Mouse (Mus musculus) kidney, postnatal 36 days (tissue): ENCODE results near the gene Fcgrt.
"Not testable (repeated sequence)": the region's sequence is repeated elsewhere in the genome, so short reads cannot be mapped to it uniquely, and the experiment has no call there.

ENCODE experiments used
- DNase-seq, 2 experiments: peaks; one replicate each; pipeline ENCODE4 v3.0.0; 2021 to 2022; ENCODE audit warnings: mixed read lengths in 2 of 2

Gene Fcgrt

DNA sequence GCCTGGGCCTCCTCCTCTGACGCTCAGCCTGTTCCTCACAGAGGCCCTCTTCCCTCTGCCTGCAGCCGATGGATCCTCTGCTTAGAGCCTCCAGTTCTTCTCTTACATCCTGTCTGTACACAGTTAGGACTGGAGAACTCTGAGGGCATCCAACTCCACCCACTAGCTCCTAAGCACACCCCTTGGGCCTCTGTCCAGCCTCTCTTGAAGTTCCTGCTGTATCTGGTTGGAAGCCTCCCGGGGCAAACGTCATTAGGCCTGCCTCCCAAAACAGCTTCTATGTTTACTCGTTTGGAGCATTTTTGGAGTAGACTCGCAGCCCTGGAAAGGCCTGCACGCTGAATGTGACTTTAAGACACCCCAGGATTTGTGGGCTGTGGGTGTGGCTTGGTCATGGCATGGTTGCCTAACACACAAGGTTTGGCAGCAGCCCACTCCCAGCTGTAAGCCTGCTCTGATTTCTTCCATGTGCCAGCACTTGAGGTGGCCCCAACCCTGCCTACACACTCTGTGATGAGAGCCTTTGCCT is at the start of gene Fcgrt:
Fcgrt (minus strand) TSS at position 200 of the 529 bp plus-strand sequence.
- peak; percentile 94 to 98 for DNase-seq

GRCm38 (mm10) chr7:45153052-45153451 is 49.4 kb upstream of the Fcgrt start:
- DNase-seq: not testable (repeated sequence)

DNA sequence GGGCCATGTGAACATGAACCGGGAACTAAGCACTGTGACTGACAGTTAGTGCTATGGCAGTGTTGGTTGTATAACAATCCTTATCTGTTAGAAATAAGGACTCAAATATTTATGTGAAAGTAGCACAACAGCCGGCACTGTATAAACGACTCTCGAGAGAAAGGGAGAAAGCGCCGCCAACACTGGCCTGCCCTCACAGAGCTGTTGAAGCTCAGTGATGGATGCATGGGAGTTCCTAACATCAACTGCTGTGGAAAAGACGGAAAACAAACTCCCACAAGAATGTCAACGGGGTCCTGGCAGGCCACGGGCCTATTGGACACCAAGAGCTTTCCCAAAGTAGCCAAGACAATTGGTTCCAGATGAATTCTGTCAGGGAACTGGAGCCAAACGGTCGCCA is 47.7 kb upstream of the Fcgrt start:
- DNase-seq: peak; percentile 47 to 55

GRCm38 (mm10) chr7:45150321-45150720 is 46.7 kb upstream of the Fcgrt start:
- DNase-seq: no peak

DNA sequence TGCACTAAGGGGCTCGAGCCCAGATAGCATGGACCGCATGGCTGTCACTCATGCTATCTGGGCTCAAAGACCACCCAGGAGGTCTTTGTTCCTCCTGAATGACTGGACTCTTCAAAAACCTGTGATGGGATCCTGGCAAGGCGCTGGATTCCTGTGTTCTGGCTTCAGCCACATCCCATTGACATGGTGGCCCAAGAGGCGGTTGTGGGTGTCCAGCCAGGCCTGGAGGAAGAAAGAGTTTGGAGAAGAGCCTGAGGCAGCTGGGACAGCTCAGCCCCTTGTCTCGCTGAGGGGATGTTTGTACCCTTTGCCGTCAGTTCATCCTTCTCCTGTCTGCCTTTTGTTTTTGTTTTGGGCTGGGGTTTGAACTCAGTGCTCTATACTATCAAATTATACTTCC is 45.9 kb upstream of the Fcgrt start:
- peak; percentile 50 to 56 for DNase-seq

GRCm38 (mm10) chr7:45148534-45149098 is 45.0 kb upstream of the Fcgrt start:
- DNase-seq: no peak

GRCm38 (mm10) chr7:45147899-45148298 is 44.2 kb upstream of the Fcgrt start:
- DNase-seq: peak; percentile 65 to 66

- peak; percentile 56 to 61 for DNase-seq
These were observed 43.6 kb upstream of the Fcgrt start for GRCm38 (mm10) chr7:45147267-45147666.

GRCm38 (mm10) chr7:45145460-45145859 is 41.8 kb upstream of the Fcgrt start:
- no peak for DNase-seq

GRCm38 (mm10) chr7:45144368-45145174 is 40.9 kb upstream of the Fcgrt start:
- no peak for DNase-seq

DNA sequence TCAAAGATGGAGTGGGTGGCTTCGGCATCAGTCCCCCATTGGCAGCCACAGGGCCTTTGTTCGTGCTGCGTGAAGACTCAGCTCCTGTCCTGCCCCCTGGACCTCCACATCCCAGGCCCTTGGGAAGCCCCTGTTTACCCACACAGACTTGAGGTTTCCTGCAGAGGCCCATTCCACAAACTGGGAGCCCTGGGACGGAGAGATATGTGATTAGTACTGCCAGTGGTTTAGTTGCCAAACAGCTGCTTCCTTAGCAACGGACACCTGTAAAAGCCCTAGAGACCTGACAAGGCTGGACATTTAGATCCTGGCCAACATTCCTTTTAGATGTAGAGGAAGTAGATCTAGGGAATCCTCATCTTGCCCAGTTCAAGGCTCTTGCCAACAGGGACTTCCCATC is 38.3 kb upstream of the Fcgrt start:
- DNase-seq: no peak

- no peak for DNase-seq
These were observed 37.7 kb upstream of the Fcgrt start for GRCm38 (mm10) chr7:45141319-45141718.

DNA sequence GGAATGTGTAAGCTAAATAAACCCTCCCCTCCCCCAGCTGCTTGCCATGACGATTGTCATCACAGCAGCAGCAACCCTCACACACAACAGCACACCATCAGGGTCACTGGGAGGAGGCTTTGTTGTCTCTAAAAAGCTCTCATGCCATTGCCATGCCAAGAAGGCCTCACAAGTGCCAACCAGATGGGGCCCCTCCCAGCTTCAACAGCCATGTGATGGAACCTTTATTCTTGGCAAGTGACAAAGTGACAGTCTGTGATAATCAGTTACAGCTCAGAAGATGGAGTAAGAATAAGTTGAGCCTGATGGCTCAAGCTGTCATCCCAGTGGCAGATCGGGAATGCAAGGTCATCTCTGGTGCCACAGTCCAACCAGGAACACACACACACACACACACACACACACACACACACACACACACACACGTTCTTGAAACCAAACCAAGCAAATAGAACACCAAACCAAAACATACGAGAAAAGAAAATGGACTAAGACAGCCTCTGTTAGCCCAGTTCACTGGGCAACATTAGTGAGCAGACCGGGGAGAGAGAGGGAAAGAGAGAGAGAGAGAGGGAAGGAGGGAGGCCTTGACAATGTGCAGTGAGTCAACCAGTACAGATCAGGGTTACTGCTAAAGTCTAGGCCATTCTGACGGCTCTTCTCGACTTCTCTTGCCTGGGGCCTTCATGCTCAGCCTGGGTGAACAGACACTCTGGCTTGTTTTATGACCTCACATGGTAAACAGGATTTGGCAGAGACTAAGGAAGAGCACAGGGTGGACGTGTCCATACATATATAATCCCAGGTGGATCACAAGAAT is 36.5 kb upstream of the Fcgrt start:
- DNase-seq: no peak

GRCm38 (mm10) chr7:45138403-45138802 is 34.8 kb upstream of the Fcgrt start:
- no peak for DNase-seq

GRCm38 (mm10) chr7:45137171-45138006 is 33.7 kb upstream of the Fcgrt start:
- DNase-seq: no peak

DNA sequence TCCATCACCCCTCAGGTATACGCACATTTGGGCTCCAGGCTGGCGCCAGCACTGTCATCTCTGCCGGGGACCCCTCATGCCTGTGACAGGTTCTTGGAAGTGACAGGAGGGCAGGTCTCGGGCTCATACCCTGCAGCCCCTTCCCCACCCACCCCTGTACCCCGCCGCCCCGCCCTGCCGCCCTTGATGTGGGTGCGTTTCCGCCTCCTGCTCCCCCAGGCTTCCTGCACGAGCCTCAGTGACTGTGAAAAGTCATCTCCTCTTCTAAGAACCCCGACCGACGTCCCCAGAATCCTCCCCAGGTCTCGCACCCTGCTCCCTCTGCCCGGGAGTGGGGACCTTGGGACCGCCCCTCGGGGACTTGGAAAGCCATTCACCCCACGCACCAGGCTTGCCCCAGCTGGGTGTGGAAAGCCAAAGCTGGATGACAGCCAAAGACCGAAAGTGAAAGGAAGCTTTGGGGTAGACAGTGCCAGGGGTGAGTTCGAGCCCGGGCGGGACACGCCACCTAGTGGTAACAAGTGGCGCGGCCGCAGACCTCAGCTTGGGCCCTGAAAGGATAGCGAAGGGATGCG is 32.4 kb upstream of the Fcgrt start, which contains the start of the genes Gm45713 and Flt3l:
Gm45713 (minus strand) TSS at position 239 of the 575 bp plus-strand sequence.
Flt3l (minus strand) TSS at position 440 of the 575 bp plus-strand sequence.
- DNase-seq: peak; percentile 93 to 95

DNA sequence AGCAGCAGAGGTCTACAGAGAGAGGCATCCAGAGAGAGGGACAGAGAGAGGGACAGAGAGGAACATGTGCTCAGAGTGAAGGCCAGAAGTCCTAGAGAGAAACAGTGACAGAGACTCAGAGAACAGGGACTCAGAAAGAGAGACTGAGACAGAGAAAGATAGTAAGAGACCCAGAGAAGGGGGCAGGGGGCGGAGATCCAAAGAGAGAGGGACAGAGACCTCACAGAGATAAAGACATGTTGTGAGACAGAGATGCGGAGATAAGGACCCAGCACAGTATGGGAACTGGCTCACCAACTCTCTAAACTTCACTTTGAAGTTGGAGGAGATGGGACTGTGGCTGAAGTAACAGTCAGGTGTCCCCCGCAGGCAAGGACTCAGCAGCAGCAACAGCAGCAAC is 31.7 kb upstream of the Fcgrt start:
- DNase-seq: no peak

DNA sequence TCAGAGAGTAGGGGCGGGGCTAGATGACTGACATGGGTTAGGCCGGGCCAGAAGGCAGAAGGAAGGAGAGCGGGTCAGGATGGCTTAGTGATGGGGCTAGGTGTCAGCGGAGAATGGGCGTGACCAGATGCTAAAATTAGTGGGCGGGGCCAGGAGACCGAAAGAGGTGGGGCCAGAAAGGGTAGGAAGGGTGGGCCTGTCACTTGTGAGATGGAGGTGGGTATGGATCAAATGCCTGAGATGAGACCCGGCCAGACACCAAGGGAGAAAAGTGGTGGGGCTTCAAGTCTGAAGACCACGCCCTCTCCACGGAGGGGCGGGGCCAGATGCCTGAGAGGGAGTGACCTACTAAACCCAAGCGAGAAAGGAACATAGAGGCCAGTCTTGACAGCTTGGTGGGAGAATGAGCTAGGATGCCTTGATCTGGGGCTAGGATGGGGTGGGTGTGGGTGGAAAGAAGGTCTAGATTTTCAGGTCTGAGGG is 30.9 kb upstream of the Fcgrt start:
- DNase-seq: peak in 1 of 2 experiments; percentile 70

DNA sequence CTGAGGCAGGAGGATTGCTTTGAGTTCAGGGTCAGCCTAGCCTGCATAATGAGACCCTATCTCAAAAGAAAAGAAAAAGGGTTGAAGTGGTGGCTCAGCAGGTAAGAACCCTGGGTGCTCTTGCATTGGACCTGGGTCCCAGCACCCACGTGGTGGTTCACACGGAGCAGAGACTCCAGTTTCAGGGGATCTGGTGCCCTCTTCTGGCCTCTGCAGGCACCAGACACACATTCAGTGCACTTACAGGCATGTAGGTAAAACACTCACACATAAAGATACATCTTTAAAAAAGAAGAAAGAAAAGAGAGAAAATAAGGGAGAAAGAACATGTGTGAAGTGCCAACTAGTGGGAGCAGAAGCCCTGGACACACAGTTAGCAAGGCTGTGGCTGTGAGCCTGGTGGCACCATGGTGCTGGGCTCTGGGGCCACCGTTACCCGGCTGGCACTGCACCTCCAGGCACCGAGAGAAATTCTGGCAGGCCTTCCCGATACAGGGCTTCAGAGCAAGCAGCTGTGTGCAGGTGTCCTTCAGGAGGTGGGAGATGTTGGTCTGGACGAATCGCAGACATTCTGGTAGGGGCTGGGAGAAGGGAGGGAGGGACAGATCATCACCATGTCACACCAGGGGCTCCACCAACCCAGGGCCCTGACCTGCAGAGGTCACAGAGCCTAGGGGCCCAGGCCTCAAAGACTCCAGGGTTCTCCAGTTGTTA is 30.0 kb upstream of the Fcgrt start:
- no peak for DNase-seq

DNA sequence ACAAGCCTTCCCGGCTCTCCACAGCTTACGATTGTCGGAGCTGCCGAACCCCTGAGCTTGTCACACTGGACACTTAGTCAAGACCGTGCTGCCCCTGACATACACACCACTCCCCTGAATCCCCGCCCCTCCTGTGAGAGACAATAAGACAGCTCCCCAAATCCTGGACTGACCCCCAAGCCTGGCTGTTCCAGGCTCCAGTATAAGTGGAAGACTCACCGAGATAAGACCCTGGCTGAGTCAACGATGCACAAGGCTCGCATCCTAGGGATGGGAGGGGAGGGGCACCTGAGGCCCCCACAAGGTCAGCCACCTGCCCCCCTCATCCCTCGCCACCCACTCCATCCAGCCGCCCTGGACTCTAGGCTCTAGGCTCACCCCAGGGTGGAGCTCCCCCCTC is 28.2 kb upstream of the Fcgrt start:
- DNase-seq: no peak
